Mouse (Mus musculus) heart, postnatal 36 days (tissue): Measurements from ENCODE around the gene Mapkap1. TPM values are rescaled to one million over a fixed set of nuclear protein-coding genes. Genes with fewer than 3 reads are reported as not detected.

Source experiments
- DNase-seq, 2 experiments: peaks; one replicate each; pipeline ENCODE4 v3.0.0; 2021 to 2022
- intact Hi-C: fragments of 180-260 bp; cut with DNase I; formaldehyde crosslinking; loops from one replicate; pipeline ENCODE4 v1.15.1; 2025
- total RNA-seq, 2 experiments: library from RNA; stranded (reverse); gene quantifications; 2 replicates each; pipeline ENCODE4 v1.2.3; 2021

The Mapkap1 gene
- total RNA-seq, 2 experiments from 2014 or later: 57.3 to 73.2 TPM

GRCm38 (mm10) chr2:34669203-34669746, 262.7 kb downstream of the Mapkap1 start:
- DNase-seq: peak in 1 of 2 experiments; percentile 13
- intact Hi-C loops: no loop called here

GRCm38 (mm10) chr2:34670470-34670869, 263.9 kb downstream of the Mapkap1 start:
- no peak for DNase-seq
- intact Hi-C loops: loop anchor here (5.0 kb wide), 1 partner anchor 437 kb away; the partner anchor contains the start of gene Cntrl

- DNase-seq: peak; percentile 41
- intact Hi-C loops: loop anchor here (1.0 to 5.0 kb wide), 2 partner anchors 299 to 436 kb away; partner anchors contain the start of gene Cntrl
Measured at GRCm38 (mm10) chr2:34671385-34672026, 264.9 kb downstream of the Mapkap1 start.

- no peak for DNase-seq
- intact Hi-C loops: loop anchor here (5.0 kb wide), 1 partner anchor 433 kb away; the partner anchor contains the start of gene Cntrl
Measured at GRCm38 (mm10) chr2:34673846-34674245, 267.3 kb downstream of the Mapkap1 start.

Other genes with a start within 250 kb of the Mapkap1 start
- gene Pbx3, start 33.6 kb upstream of the Mapkap1 start, total RNA-seq: 1 to 10 TPM; 8.6 to 9.0 TPM